Mouse (Mus musculus): ENCODE data around the gene Gtf2ird2.
A peak's percentile ranks its signal among the peaks of the same experiment; 100 is the strongest.

Gene Gtf2ird2

GRCm38 (mm10) chr5:134183162-134183561 lies 657 bp upstream of the Gtf2ird2 start:
- no peak for DNase-seq (ENCODE audit: low spot score)

DNA sequence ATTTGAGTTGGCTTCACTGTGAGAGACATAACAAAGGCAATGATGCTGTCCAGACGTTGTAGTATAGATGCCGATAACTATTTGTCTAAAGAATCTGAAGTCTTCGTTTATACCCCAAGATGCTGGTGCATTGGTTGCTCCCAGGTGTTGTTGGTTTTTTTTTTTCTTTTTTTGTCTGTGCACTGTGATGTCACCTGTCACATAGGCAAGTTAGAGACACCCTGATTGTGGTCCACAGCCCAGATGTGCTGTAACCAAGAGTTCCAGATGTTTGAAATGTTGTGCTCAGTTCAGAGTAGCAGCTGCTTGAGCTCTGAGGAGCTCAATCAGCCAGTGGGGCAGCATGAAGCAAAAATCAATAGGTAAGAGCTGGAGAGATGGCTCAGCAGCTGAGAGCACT lies 2.2 kb downstream of the Gtf2ird2 start:
- DNase-seq (ENCODE audit: low spot score): no peak

- peak; percentile 29 for DNase-seq (ENCODE audit: low spot score)
These were observed 3.3 kb downstream of the Gtf2ird2 start for GRCm38 (mm10) chr5:134186961-134187731.

- no peak for DNase-seq (ENCODE audit: low spot score)
These were observed 4.8 kb downstream of the Gtf2ird2 start for GRCm38 (mm10) chr5:134188571-134188970.

GRCm38 (mm10) chr5:134193664-134194063 lies 9.8 kb downstream of the Gtf2ird2 start:
- no peak for DNase-seq (ENCODE audit: low spot score)

DNA sequence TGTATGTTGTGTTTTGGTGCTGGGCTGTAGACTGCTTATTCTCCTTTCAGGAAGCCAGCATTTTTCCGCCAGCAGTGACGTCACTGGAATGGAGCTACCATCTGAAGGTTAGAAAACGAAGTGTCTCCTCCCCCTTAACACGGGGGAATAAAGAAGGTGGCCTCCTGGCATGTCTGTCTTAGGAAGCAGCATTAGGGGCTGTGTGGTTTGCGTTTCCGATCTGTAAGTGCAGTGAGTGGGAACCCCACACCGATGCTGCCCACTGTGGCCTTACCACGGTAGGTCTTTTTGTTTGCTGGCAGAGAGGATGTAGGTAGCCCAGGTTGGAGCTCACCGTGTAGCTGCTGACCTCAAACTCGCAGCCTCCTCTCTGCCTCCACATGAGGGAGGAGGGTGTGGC lies 22.9 kb downstream of the Gtf2ird2 start:
- no peak for DNase-seq (ENCODE audit: low spot score)

GRCm38 (mm10) chr5:134209931-134210554 lies 26.2 kb downstream of the Gtf2ird2 start:
- peak; percentile 82 for DNase-seq (ENCODE audit: low spot score)

DNA sequence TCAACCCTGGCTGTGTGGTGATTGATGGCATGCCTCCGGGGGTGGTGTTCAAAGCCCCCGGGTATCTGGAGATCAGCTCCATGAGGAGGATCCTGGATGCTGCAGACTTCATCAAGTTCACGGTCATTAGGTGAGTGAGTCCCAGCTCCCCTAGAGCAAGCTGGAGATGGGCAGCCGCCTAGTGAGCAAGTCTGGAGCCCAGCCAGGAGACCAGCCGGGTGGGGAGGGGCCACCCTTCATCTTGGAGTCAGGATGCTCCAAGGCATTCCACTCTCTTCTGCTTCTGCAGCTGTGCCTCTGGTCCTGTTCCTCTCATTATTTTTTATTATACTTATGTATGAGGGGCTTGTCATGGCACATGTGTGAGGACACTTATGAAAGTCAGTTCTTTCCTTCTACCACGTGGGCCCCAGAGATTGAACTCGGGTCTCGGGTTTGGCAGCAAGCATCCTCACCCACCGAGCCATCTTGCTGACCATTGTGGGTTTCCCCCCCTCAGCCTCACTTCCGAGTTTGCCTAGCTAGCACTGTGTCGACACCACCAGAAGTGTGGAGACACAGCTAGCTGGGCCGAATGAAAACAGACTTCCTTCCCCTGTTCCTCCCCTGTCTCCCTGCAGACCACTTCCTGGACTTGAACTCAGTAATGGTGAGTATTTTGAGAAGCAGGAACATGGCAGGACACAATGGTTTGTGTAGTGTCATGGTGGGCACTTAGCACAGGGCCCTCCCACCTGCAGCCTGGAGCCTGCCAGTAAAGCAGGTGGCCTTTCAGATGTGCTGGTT lies 30.4 kb downstream of the Gtf2ird2 start:
- no peak for DNase-seq (ENCODE audit: low spot score)

DNA sequence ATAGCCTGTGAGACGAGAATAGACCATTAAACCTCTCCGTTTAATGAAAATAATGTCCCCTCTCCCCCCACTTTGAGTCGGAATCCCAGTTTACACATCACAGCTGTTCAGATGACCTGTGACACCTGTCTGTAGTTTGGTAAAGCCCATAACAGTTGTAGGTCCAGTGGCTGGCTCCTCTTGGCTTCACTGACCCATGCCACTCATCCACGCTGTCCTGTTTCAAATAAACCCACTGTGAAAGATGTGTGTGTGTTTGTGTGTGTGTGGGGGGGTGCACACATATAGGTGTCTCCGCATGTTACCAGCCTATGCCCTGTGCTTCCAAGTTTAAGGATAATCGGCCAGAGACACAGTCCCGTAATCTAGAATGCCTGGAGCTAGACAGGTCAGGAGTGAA lies 34.1 kb downstream of the Gtf2ird2 start:
- no peak for DNase-seq (ENCODE audit: low spot score)

DNA sequence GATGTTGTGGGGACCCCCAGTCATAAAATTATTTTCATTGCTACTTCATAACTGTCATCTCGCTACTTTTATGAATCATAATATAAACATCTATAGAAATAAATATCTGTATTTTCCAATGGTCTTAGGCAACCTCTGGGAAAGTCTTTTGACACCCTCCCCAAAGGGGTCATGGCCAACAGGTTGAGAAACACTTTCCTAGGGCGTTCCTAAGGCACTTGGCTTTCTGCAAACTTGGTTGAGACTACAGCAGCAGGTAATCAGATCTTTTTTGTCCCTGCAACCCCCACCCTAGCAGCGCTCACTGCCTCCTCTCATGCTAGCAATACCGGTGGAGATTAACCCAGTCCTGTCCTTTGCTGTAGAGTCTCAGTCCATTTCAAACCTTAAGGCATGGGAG lies 37.5 kb downstream of the Gtf2ird2 start:
- DNase-seq (ENCODE audit: low spot score): no peak

DNA sequence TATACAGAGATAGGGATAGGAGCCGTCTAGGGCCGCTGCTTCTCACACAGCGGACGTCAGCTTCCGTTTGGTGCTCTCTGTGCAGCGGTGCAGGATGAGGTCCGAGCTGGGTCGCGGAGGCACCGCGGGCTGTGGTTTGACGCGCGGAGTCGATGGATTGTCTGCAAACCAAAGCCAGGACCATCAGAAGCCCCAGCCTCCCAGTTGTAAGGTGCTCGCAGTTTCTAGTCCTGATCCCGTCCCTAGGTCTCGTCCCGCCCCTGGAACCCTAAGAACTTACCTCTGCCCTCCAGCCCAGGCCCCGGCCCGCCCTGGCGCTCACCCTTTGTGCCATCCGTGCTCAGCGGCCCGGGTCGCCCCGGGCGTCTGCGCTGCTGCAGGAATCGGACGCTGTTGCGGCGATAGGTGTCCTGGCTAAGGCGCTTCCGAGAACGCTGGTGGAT lies 37.9 kb downstream of the Gtf2ird2 start:
- DNase-seq (ENCODE audit: low spot score): no peak

DNA sequence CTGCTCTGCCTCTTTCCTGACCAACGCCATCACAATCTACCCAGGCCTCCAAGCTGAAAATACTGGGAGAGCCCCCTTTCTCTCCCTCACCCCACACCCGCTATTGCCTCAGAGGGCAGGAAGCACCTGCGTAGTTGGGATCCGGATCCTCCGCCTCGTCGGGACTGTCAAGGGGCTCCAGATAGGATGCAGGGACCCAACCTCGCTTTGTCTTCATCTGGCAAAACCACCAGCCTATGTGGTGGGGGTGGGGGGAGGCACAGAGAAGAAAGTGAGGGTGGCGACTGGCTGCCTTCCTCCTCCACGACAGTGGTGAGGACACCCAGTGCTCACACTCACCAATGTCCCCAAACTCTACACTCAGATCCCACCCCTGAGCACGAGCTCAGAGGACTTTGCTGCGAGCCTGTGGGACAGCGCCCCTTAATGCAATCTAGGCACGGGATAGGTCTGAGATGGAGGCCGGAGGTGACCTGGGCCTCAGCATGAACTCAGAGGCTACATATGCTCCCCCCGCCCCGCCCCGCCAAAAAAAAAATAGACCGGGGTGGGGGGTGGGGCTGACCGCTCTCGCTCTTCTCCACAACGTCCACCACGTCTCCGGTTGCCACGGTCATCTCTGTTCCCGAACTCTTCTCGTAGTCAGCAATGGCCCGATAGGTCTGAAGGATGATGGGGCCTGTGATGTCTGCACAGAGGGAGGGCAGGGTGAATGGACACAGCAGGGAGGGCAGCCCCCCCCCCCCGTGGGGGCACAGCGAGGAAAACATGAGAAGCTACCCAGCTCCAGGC lies 41.5 kb downstream of the Gtf2ird2 start:
- no peak for DNase-seq (ENCODE audit: low spot score)

DNA sequence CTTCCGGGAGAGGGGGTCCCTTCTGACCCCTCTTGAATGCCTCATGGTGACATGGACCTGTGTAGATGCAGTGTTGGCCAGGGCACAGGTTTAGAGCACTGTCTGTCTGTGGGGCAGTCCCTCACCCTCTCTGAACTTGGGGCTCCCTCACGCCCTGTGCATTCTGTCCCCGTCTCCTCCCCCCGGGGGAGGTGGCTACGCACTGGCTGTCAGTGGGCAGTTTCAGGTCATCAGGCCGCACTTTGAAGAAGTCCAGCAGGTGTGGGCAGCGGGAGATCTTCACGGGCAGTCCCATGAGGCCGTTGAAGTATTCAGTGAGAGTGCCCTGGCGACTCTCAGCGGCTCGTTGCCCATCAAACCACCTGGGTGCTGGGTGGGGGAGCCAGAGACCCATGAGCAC lies 43.1 kb downstream of the Gtf2ird2 start:
- no peak for DNase-seq (ENCODE audit: low spot score)

- no peak for DNase-seq (ENCODE audit: low spot score)
These were observed 43.9 kb downstream of the Gtf2ird2 start for GRCm38 (mm10) chr5:134227574-134228248.

- DNase-seq (ENCODE audit: low spot score): no peak
These were observed 44.4 kb downstream of the Gtf2ird2 start for GRCm38 (mm10) chr5:134228249-134228638.

- no peak for DNase-seq (ENCODE audit: low spot score)
These were observed 45.6 kb downstream of the Gtf2ird2 start, which contains the start of gene Ncf1 for GRCm38 (mm10) chr5:134229391-134229790. Ncf1 (minus strand) TSS chr5:134229625.

- DNase-seq (ENCODE audit: low spot score): no peak
These were observed 47.6 kb downstream of the Gtf2ird2 start for GRCm38 (mm10) chr5:134231376-134231775.

DNA sequence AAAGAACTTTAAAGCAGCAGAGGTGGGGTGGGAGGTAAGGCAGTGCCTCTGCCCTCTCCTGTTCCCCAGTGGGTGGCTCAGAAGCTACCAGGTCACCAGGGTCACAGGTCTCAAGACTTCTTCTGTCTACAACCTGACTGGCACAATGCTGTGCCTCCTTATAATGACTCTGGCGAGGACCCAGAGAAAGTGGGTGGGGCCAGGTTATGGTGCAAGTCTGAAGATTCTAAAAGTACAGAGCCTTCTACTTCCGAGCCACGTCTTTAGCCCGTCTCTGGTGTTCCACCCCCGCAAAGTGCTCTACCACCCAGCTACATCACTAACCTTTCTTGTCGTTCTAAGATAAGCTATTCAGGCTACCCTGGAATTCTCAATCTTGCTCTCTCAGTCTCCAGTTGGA lies 48.3 kb downstream of the Gtf2ird2 start:
- no peak for DNase-seq (ENCODE audit: low spot score)

DNA sequence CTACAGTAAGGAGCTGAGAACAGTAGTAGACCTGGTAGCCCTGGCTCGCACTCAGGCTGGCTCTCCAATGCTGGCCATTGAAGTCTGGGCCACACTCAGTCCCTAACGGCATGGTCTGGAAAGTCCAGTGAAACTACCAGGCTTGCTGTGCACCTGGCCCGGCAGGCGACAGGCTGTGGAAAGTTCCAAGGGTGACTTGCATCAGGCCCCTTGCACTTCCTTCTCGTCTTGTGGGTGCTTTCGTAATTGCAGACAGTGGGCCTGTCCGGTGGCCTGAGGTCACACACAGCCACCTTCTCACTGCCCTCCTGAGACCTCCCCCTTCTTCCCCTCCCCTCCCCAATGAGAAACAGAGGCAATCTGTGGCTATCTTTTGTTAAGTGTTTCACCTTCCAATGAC lies 48.7 kb downstream of the Gtf2ird2 start:
- DNase-seq (ENCODE audit: low spot score): peak; percentile 64

GRCm38 (mm10) chr5:134233244-134233651 lies 49.4 kb downstream of the Gtf2ird2 start:
- DNase-seq (ENCODE audit: low spot score): no peak

DNA sequence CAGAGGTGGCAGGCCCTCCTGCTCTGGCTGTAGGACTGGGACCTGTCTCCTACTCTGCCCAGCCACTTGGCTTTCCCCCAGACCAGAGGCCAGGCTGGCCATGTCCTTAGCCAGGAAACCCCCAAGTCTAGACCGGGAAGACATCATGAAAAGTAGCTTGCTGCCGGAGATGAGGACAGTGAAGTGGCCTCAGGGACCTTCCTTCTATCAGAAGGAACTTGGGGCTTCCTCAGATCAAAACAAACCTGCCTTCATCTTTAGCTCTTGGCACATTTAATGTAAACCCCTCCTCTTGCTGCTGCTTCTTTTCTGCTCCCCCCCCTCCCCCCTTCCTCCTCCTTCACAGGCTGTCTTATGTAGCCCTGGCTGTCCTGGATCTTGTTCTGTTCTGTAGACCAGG lies 50.4 kb downstream of the Gtf2ird2 start:
- DNase-seq (ENCODE audit: low spot score): no peak

Measured in yolk sac, embryonic 10.5 days (tissue).